ENCODE assay signal across 8 mouse cellular contexts in genomic region chr4:132088921-132089320, GRCm38 (mm10). TPM values are rescaled to one million over a fixed set of nuclear protein-coding genes. Genes with fewer than 3 reads are reported as not detected.
DNase-seq lines count a peak whose midpoint lies in the region; ATAC-seq and TF ChIP-seq lines count a peak whose summit lies in the region.

No protein-coding gene starts in this region.

- H3K36me3 ChIP-seq in liver, adult 2 months (ENCODE audit: control insufficient read depth, insufficient read depth, low read length) = no peaks in the 10 kb centered on the region
- H3K36me3 ChIP-seq in liver, embryonic 12.5 days = no peaks in the 10 kb centered on the region
- H3K36me3 ChIP-seq in G1E (replicated peaks) = no peaks in the 10 kb centered on the region

- peak; percentile 53 for DNase-seq in liver, adult 2 months (ENCODE audit: extremely low read depth, low read depth, low spot score)
- no peak for DNase-seq in G1E (ENCODE audit: low spot score)
- peak; percentile 88 for DNase-seq in brain, embryonic 14.5 days (ENCODE audit: low read depth)
- DNase-seq in frontal cortex, postnatal 36 days (ENCODE audit: low spot score in 2 of 2) = peak; percentile 40 to 68
- peak; percentile 59 to 76 for DNase-seq in left cerebral cortex, postnatal 14 days (ENCODE audit: low spot score in 2 of 2)
- DNase-seq in neural tube, embryonic 10.5 days (ENCODE audit: extremely low spot score, low spot score) = peak; percentile 70
- no peak for DNase-seq in urinary bladder, postnatal 10 days (ENCODE audit: low spot score)

- WGBS in liver, adult 2 months = 17% methylated on average over 7 of the region's 7 CpGs
- WGBS in liver, embryonic 12.5 days (ENCODE audit: insufficient replicate concordance) = 19% methylated on average over 7 of the region's 7 CpGs

- peak; percentile 77 for TF ChIP-seq CTCF in liver, adult 2 months (IDR thresholded peaks at IDR 0.05; ENCODE audit: low read depth, low read length)
- peak; percentile 89 for TF ChIP-seq CTCF in G1E (IDR thresholded peaks at IDR 0.05; ENCODE audit: low read depth, low read length)
- peak; percentile 94 for TF ChIP-seq CTCF in brain, embryonic 14.5 days (IDR thresholded peaks at IDR 0.05; ENCODE audit: borderline replicate concordance, extremely low read depth, insufficient read depth, insufficient read length)

- ATAC-seq in liver, embryonic 12.5 days = no peak
- ATAC-seq in G1E (ENCODE audit: extremely low read depth, insufficient number of reproducible peaks, low FRiP score, poor library complexity, severe bottlenecking) = no peak; the same call in 1 of the 2 replicates

- no peaks in the 10 kb centered on the region for H3K27me3 ChIP-seq in liver, adult 2 months (ENCODE audit: control insufficient read depth, insufficient read depth, low read length)
- H3K27me3 ChIP-seq in liver, embryonic 12.5 days (replicated peaks) = 0 out of 2 replicates have a peak, but pooled peaks cover 9% of the 10 kb centered on the region
- peaks cover 23% of the 10 kb centered on the region for H3K27me3 ChIP-seq in G1E (ENCODE audit: insufficient read depth, low read length)

- H3K9ac ChIP-seq in liver, adult 2 months (ENCODE audit: low read depth, low read length) = no peak overlapping the region
- no peak overlapping the region for H3K9ac ChIP-seq in liver, embryonic 12.5 days

- H3K9me3 ChIP-seq in liver, embryonic 12.5 days (replicated peaks) = 0 out of 2 replicates have a peak, but pooled peaks cover 4% of the 10 kb centered on the region
- H3K9me3 ChIP-seq in G1E (replicated peaks) = 0 out of 2 replicates have a peak, but pooled peaks cover 2% of the 10 kb centered on the region

- no peak overlapping the region for H3K27ac ChIP-seq in liver, adult 2 months (replicated peaks; ENCODE audit: insufficient read depth, low read depth, low read length)
- no peak overlapping the region for H3K27ac ChIP-seq in liver, embryonic 12.5 days

- H3K4me2 ChIP-seq in liver, embryonic 12.5 days = no peak overlapping the region

- H3K4me3 ChIP-seq in liver, adult 2 months (ENCODE audit: insufficient read depth, low read depth, low read length) = no peak overlapping the region
- H3K4me3 ChIP-seq in liver, embryonic 12.5 days = no peak overlapping the region
- H3K4me3 ChIP-seq in G1E (ENCODE audit: low read depth, low read length) = no peak overlapping the region

- no peaks in the 10 kb centered on the region for H3K4me1 ChIP-seq in liver, adult 2 months (ENCODE audit: control insufficient read depth, insufficient read depth, low read length)
- H3K4me1 ChIP-seq in liver, embryonic 12.5 days = peaks cover 4% of the 10 kb centered on the region; the same call in 1 of the 2 replicates
- peaks cover 21% of the 10 kb centered on the region for H3K4me1 ChIP-seq in G1E (ENCODE audit: insufficient read depth, low read depth, low read length)

- no peaks in the 10 kb centered on the region for H3K79me2 ChIP-seq in liver, adult 2 months (ENCODE audit: control insufficient read depth, insufficient read depth, low read length)

- TF ChIP-seq POLR2A in liver, adult 2 months (IDR thresholded peaks at IDR 0.05; ENCODE audit: extremely low read depth, insufficient read depth, low read length) = no peak
- TF ChIP-seq POLR2A in brain, embryonic 14.5 days (IDR thresholded peaks at IDR 0.05; ENCODE audit: borderline replicate concordance, extremely low read depth, insufficient read depth, insufficient read length, poor library complexity, severe bottlenecking) = no peak

- intact Hi-C loops in left cerebral cortex, postnatal 14 days (cut with DNase I) = loop anchor here (1.0 kb wide), 1 partner anchor 89 kb away; no protein-coding TSS in a partner anchor

RNA-seq across cellular contexts. Expression of gene Epb41, which starts 13.8 kb away (rescaled TPM):
- 46.8 and 48.0 TPM in 2 replicates for total RNA-seq in liver, adult 2 months (2014; rRNA removed)
- 29.6 and 40.7 TPM in 2 replicates for polyA plus RNA-seq in liver, adult 2 months (2012; rRNA removed)
- polyA plus RNA-seq in liver, embryonic 12.5 days (2016; fragmentation: Nextera tagmentation; extraction: Ambion mirVana) = 177 and 187 TPM in 2 replicates
- total RNA-seq in G1E (2014; fragmentation: Nextera tagmentation) = 329 and 560 TPM in 2 replicates
- 97.8 and 129 TPM in 2 replicates for total RNA-seq in G1E (2017)
- polyA plus RNA-seq in G1E (2012) = 119 and 152 TPM in 2 replicates
- polyA plus RNA-seq in brain, embryonic 14.5 days (2012; rRNA removed) = 86.3 and 111 TPM in 2 replicates
- 10 to 100 TPM; 26.2 to 28.4 TPM for total RNA-seq in left cerebral cortex, postnatal 14 days (2021)

RNA-seq across cellular contexts. Expression of gene Gm10300, which starts 14.4 kb away (rescaled TPM):
- total RNA-seq in liver, adult 2 months (2014; rRNA removed) = 0.09 and 0.20 TPM in 2 replicates
- 0.04 and 0.13 TPM in 2 replicates for polyA plus RNA-seq in liver, adult 2 months (2012; rRNA removed)
- 0.42 and 0.45 TPM in 2 replicates for polyA plus RNA-seq in liver, embryonic 12.5 days (2016; fragmentation: Nextera tagmentation; extraction: Ambion mirVana)
- total RNA-seq in G1E (2014; fragmentation: Nextera tagmentation) (0.63 and 1.2 TPM in 2 replicates), G1E (2017) (0.16 and 0.46 TPM in 2 replicates)
- 0.26 and 0.28 TPM in 2 replicates for polyA plus RNA-seq in G1E (2012)
- not detected in 2 replicates for polyA plus RNA-seq in brain, embryonic 14.5 days (2012; rRNA removed)
- total RNA-seq in left cerebral cortex, postnatal 14 days (2021) = not detected

RNA-seq across cellular contexts. Expression of gene Oprd1, which starts 55.4 kb away (rescaled TPM):
- not detected in 2 replicates for total RNA-seq in liver, adult 2 months (2014; rRNA removed)
- polyA plus RNA-seq in liver, adult 2 months (2012; rRNA removed) = 0.02 TPM in 1 of 2 replicates, not detected in the other
- 0.24 and 0.39 TPM in 2 replicates for polyA plus RNA-seq in liver, embryonic 12.5 days (2016; fragmentation: Nextera tagmentation; extraction: Ambion mirVana)
- total RNA-seq in G1E (2014; fragmentation: Nextera tagmentation) (not detected in 2 replicates), G1E (2017) (under 0.01 and 0.16 TPM in 2 replicates)
- polyA plus RNA-seq in G1E (2012) = not detected in 2 replicates
- polyA plus RNA-seq in brain, embryonic 14.5 days (2012; rRNA removed) = 0.28 and 0.41 TPM in 2 replicates
- 10 to 100 TPM; 11.9 to 12.4 TPM for total RNA-seq in left cerebral cortex, postnatal 14 days (2021)

Comparison
In these comparisons a context has a peak if more than half of its experiments do, and no peak if none do; other contexts are left out.
1. DNase-seq: peak in liver, adult 2 months (single experiment), brain, embryonic 14.5 days (single experiment), frontal cortex, postnatal 36 days (2 of 2), left cerebral cortex, postnatal 14 days (2 of 2) and neural tube, embryonic 10.5 days (single experiment); none in G1E (single experiment) and urinary bladder, postnatal 10 days (single experiment).
2. Peak in every context shown above with its lines, with median percentiles within 50 percentile points of each other: CTCF ChIP-seq.